Mouse (Mus musculus) left cerebral cortex, postnatal 14 days (tissue): Measurements from ENCODE around the gene Tmem30a. TPM values are rescaled to one million over a fixed set of nuclear protein-coding genes. Genes with fewer than 3 reads are reported as not detected.

Experiments used
- DNase-seq, 2 experiments: peaks; one replicate each; pipeline ENCODE4 v3.0.0; 2021 to 2022; ENCODE audit warnings: low spot score in 2 of 2, mixed read lengths in 1 of 2
- intact Hi-C: fragments of 180-260 bp; cut with DNase I; formaldehyde crosslinking; loops from one replicate; pipeline ENCODE4 v1.15.1; 2025
- total RNA-seq, 2 experiments: library from RNA; stranded (reverse); gene quantifications; 2 replicates each; pipeline ENCODE4 v1.2.3; 2021

Gene Tmem30a
- total RNA-seq, 2 experiments from 2014 or later = 234 to 235 TPM

DNA sequence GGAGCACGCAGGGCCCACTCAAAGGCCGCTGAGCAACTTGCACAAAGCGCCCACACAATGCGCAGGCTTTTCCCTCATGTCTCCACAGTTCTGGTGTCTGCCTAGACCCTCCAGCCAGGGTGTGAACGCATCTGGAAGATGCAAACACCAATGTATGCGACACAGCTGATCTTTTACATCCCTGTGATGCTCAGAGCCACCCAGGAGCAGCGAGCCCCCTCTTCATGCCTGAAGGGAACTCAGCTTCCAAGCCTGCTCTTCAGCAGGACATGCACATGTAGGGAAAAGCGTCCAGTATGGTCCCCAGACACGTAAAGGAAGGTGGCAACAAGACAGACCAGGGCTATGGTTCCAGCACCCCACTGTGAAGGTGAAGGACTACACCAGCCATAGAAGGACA lies 73.2 kb downstream of the Tmem30a start:
- intact Hi-C loops = loop anchor here (2.0 to 5.0 kb wide), 3 partner anchors 945 to 1123 kb away; no protein-coding TSS in a partner anchor
- DNase-seq = no peak

DNA sequence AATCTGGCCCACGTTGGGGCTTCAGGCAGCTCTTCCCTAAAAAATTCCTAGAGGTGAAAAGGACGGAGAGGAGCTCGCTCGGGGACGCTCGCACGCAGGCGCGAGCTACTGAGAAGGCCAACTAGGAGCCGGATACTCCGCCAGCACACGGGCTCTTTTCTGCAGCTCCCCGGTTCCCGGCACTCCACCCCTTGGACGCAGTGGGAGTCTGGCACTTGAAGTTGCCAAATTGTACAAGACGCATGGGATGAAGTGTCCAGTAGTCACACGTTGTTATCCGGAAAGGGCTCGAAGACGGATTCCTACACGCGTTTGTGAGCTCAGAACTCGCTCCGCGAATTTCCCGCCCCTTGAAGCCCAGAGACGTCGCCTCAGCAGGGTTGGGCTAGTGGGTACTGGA lies 73.9 kb downstream of the Tmem30a start:
- no peak for DNase-seq
- intact Hi-C loops = loop anchor here (5.0 kb wide), 4 partner anchors 612 to 1072 kb away; no protein-coding TSS in a partner anchor

Other genes with a start within 250 kb of the Tmem30a start
- 1 to 10 TPM; 7.0 to 7.8 TPM for gene Col12a1, start 74.7 kb downstream of the Tmem30a start, total RNA-seq
- 100 to 1,000 TPM; 412 to 418 TPM for gene Cox7a2, start 33.6 kb downstream of the Tmem30a start, total RNA-seq
- gene Filip1, start 219.3 kb upstream of the Tmem30a start, total RNA-seq = 10 to 100 TPM; 17.8 to 20.9 TPM